Mouse (Mus musculus) ZHBTc4 (cell line): ENCODE measurements around the gene Uba6.

ENCODE experiments used
- DNase-seq: peaks from one replicate; pipeline ENCODE4 v3.0.0-alpha.2; 2011; ENCODE audit warnings: low read depth, low spot score

Uba6 gene

DNA sequence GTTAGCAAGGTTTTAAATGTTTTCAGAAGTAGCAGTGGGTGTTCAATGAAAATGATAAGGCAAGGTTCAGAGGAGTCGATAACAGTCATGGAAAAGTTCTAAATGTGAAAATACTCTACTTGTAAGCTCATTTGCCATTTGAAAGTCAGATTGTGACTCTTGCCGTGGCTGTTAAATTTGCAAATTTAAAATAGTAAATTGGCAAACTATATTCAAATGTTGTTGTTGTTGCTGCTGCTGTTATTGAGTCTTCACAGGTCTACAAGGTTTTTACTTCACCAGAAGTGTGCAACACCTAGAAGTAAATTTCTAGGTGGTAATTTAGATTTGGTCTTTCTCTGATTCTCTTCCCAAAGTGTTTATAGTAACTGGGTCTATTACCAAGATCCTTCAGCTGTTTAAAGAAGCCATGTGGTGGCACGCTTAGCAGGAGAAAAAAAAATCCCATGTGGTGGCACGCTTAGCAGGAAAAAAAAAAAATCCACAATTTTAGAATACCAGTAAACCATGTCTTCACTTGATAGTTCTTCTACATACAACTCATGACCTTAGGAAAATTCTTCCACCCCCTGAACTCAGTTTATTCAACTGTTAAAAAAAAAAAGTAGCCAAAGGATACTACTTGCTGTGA lies 99.7 kb downstream of the Uba6 start:
- DNase-seq = no peak

DNA sequence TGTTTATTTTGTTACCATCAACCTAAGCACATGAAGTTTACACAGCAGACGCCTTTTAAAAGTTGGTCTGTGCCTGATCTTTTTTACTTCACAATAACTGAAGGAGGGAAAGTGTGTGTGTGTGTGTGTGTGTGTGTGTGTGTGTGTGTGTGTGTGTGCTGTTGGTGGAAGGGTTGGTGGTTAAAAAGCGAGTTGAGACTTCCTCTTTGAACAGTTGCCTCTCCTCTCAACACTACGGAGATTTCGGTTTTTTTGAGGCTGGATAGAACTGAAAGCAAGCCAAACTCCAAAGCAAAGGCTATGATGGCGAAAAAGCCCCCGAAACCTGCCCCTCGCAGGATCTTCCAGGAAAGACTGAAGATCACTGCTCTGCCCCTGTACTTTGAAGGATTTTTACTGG lies 101.1 kb downstream of the Uba6 start, which contains the start of gene Stap1:
TSS of gene Stap1 (plus strand) at position 209 of the 400 bp plus-strand sequence.
- no peak for DNase-seq

DNA sequence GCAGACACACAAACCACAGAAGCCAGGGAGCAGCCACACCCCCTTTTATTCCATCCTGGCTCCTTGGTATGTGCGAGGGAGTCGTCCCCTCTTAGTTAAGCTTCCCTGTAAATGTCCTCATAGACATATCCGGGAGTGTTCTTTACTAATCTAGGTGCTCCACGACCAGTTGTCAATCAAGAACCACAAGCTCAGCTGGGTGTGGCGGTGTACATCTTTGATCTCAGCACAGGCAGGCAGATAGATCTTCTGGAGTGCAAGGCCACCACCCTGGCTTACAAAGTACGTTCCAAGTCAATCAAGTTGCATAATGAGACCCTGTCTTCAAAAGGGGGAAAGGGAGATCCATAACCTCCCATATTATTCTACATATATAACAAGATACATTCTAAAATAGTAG lies 103.5 kb downstream of the Uba6 start:
- peak; percentile 19 for DNase-seq

DNA sequence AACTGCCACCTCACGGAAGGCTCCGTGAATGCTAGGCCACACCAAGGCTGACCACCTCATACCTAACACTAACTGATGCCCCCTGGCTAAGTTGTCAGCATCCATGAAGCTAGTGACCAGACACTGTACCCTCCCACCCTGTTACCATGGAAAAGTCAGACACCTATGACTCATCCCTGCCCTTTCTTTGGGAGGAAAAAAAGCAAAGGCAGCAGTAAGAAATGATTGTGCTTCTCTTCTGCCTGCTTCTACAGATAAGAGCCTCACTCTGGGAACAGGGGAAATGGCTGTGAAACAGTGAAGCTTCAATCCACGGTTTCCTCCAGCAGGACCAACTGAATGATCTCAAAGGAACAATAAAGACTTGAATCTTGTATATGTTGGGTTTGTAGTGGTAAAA lies 104.2 kb downstream of the Uba6 start:
- DNase-seq = no peak

DNA sequence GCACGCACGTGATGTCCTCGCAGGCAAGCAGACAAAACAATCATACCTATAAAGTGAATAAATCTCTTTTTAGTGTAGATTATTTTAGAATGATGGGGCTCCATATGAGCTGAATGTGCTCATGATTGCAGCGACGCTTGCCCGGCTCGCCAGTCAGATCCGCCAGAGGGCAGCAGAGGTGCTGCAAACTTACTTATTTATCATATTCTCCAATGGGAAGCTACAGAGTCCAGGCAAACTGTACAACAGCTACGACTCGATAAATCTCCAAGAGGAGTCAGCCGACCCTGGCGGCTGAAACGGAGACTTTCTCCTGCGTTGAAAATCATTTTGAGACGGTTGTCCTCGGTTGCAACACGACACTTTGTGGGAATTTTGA lies 106.1 kb downstream of the Uba6 start:
- DNase-seq = peak; percentile 93

DNA sequence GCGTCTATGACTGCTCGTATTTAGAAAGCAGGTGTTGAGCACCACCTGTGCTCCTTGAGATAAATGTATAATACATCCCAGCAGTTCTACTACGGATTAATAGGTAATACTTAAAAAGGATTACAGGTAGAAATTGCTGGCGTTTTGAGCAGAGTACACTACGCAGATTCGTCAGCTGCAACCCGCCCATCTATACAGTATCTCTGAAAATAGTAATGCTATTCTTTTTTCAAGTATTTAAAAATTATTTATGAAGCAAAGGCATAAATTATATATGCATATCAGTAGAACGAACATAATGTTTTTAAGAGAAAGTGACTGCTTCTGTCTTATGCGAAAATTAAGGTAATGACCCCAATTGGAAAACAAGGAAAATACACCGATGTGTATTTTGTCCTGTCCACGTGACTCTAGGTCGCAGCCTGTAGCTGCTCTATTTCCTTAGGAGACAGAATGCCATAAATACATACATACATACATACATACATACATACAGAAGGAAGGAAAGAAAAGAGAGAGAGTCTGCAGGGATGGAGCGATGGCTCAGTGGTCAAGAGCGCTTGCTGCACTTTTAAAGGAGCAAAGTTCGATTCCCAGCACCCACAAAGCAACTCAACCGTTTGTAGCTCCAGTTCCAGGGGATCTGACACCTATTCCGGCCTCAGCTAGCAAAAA lies 106.6 kb downstream of the Uba6 start:
- DNase-seq = no peak

DNA sequence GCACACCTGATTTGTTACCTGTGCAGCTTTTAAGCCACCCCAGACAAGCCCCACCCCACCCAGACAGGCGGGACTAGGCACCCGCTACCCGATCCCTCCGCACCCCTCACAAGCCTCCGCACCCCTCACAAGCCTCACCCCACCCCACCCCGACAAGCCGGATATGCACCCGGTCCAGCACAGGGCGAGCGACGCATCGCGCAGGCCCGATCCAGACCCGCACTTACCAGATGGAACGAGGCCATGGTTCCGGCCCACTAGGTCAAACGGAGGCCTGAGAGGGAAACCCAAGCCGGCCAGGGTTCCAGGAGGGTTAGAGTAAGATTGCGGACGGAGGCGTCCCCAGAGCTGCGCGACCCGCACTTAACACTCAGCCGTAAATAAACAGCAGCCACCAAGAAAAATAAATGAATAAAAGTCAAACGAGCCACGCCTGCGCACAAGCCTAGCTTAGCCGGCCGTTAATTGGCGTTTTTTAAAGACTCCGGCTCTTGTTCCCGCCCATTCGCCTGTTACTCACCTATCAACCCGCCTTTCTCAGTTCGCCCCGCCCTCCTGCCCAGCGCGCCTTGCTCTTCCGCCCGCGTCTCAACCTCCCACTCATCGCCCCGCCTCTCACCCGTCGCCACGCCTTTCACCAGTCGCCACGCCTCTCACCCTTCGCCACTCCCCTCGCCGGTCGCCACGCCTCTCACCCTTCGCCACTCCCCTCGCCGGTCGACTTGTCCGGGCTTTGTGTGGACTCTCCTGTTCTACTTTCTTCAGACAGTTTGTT lies 107.3 kb downstream of the Uba6 start, which contains the start of gene Cenpc1:
TSS of gene Cenpc1 (minus strand) at position 483 of the 775 bp plus-strand sequence.
- DNase-seq = peak; percentile 99

DNA sequence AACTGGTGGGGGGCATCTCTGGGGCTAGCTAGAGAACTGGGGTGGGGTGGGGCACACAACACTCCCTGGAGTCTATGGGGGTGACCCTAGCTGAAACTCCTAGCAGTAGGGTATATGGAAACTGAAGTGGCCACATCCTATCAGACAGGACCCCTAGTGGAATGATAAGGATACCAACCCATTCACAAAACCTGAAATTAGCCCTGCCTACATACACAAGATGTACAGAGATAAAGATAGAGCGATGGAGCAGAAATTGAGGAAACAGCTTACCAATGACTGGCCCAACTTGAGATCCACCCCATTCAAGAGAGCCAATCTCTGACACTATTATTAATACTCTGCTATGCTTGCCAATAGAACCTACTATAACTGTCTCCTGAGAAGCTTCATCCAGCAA lies 109.1 kb downstream of the Uba6 start:
- DNase-seq = no peak
